Mouse (Mus musculus): ENCODE measurements at regions not wholly inside any gene's neighbourhood (a gene's known extent, or its start where the extent isn't known, plus 50 kb on each side); places are given as distances from the start of the nearest gene placed in this dataset.

DNA sequence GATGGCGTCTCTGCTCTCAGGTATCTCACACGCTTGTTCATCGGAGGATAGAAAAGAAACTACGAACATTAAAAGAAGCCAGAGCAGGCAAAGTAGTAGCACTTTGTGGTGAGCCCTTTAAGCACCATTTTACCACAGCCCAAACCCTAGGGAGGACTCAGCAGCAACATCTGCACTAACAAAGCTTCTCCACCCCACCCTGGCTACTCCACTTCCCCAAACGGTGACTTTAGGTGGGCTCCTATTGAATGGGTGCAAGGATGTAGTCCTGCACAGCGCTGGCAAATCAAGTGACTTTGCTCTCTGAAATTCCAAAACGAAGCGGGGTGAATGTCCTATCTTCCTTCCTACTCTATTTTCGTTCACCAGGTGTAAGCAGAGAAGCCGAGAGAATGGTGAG, 337.9 kb upstream of the Noct start:
- DNase-seq (ENCODE audit: extremely low spot score, low read depth, low spot score), result no peak

DNA sequence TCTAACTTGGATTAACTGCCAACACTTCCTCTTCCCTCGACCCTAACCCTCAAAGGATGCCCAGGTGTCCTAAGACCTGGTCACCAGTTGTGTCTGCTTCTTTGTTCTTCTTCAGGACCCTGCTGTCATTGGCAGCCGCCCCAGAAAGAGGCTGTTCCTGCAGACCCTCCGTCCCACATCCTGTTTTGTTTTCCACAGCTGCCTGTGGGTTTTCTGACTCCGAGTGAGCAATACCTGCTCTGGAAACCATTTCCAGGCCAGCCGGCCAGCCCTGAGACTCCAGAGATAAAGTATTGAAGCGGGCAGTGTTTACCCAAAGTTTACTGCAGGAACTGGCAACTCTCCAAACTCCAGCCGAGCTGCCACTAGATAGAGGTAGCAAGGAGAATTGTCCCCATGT, 337.2 kb upstream of the Noct start:
- no peak for DNase-seq (ENCODE audit: extremely low spot score, low read depth, low spot score)

- no peak for DNase-seq (ENCODE audit: extremely low spot score, low read depth, low spot score)
These were observed 335.6 kb upstream of the Noct start for GRCm38 (mm10) chr3:50888571-50889210.

DNA sequence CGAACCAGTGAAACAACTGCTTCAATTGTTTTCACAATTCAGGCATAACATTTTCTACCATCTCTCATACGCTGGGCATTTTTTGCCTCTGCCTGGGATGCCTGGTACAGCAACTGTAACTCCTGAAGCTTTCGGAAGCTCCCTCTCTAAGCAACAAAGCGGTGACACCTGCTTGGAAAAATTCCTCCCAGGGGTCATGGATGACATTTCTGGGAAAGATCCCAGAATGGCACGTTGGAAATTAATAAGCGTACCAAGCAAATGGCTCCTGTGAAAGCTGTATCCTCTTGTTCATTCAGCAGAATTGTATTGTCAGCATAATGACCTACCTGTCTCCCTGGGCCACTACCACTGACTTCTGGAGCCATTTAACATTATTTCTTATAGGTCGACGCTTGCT, 333.7 kb upstream of the Noct start:
- no peak for DNase-seq (ENCODE audit: extremely low spot score, low read depth, low spot score)

- no peak for DNase-seq (ENCODE audit: extremely low spot score, low read depth, low spot score)
These were observed 326.1 kb upstream of the Noct start for GRCm38 (mm10) chr3:50898179-50898578.

DNA sequence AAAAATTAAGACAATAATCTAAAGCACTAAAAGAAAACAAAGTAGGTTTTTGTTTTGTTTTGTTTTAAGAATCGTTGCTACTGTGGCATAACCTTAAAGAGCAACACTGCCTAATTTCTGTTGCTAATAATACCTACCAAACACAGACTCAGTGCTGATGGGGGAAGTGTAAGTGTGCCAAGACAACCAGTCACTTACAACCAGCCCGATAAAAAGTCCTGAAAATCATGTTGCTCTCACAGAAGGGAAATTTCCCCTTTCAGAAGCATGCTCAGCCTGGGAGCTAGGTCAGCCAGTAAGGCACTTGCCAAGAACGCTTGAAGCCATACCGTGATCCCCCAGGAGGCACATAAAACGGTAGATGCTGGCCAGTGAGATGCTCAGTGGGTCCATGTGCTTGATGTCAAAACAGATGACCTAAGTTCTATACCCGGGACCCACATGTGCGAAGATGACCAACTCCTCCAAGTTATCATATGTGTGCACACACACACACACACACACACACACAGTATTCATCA, 324.4 kb upstream of the Noct start:
- no peak for DNase-seq (ENCODE audit: extremely low spot score, low read depth, low spot score)

DNA sequence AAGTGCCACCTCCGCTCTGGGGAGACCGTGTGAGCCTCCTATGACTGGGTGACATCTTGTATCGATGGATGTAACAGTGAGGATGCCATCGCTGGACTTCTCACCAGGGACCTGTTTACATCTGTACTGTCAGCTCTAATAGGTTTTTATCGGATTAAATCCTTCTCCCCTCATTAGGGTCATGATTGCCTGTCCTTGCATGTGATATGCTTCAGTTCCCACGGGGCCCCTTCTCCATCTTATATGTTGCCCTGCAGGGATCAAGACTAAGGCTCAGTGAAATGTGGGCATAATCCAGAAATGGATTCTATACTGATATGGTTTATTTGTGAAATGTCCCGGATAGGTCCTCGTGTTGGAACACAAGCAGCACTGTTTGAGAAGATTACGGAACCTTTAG, 323.7 kb upstream of the Noct start:
- DNase-seq (ENCODE audit: extremely low spot score, low read depth, low spot score), result no peak

DNA sequence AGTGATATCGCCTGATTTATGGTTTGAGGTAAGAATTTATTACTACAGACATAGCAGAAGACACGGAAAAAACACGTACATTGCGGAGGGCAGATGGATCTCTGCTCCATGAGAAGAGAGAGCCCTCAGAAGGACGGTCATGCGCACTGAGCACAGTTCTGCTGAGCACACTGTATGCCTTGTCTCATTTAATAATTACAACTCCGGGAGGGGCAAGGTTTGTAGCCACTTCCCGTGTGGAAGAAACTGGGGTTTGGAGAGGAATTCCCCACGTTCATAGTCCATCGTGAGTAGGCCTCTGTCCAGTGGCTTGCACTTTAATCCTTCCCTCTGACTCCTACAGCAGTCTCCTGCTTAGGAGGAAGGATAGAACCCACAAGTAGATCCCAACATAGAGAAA, 322.9 kb upstream of the Noct start:
- no peak for DNase-seq (ENCODE audit: extremely low spot score, low read depth, low spot score)

- no peak for DNase-seq (ENCODE audit: extremely low spot score, low read depth, low spot score)
These were observed 321.3 kb upstream of the Noct start for GRCm38 (mm10) chr3:50902933-50903332.

- DNase-seq (ENCODE audit: extremely low spot score, low read depth, low spot score), result no peak
These were observed 319.5 kb upstream of the Noct start for GRCm38 (mm10) chr3:50904716-50905116.

DNA sequence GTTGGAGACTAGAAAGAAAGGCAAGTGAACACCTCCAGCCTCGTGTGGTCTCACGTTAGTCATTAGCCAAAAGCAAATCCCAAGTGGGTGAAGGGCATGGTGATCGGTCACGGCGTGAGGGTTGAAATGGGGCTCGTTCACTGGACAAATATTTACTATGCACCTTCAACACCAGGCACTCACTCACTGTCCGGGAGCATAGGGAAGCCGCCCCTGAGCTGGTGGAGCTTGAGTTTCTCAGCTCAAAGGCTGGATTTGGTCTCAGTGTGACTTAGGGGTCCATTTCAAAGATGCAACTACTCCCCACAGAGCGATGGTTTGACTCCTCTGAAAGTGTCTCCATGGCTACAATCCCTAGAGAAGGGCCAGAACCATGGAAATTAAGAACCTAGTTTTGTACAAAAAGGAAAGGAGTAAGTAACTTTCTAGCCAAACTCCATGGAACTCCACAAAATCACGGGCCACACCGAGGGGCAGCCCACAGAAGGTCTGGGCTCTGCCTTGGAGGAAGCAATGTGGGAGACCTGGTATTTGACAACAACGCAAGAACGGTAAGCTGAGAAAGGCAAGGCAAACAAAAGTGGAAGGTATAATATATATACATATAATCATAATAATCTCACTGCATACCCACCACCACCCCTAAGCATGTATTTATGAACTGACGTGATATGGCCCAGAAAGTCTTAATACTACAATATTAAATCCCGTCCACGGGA, 318.8 kb upstream of the Noct start:
- no peak for DNase-seq (ENCODE audit: extremely low spot score, low read depth, low spot score)

GRCm38 (mm10) chr3:50905993-50906831, 318.0 kb upstream of the Noct start:
- DNase-seq (ENCODE audit: extremely low spot score, low read depth, low spot score), result peak; percentile 76

DNA sequence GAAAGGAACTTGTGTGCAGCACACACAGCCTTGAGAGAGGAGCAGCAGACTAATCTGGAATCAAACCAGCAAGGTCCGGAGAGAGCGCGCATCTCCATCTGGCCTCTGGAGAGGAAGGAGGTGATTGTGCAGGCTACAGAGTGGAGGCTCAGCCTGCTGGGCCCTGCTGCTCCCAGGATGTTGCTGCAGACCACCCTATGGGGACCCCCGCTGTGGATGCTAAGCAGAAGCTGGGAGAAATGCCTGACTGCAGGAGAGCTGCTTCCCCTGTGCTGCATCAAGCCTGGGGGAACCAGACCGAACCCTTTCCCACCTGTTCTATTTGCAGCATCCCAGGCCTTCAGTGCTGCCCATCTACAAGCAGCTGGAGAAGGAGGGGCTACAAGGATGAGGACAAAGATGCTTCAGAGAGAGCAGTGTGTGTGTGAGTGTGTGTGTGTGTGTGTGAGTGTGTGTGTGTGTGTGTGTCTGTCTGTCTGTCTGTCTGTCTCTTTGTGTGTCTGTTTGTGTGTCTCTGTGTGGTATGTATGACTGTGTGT, 311.2 kb upstream of the Noct start:
- DNase-seq (ENCODE audit: extremely low spot score, low read depth, low spot score), result no peak

DNA sequence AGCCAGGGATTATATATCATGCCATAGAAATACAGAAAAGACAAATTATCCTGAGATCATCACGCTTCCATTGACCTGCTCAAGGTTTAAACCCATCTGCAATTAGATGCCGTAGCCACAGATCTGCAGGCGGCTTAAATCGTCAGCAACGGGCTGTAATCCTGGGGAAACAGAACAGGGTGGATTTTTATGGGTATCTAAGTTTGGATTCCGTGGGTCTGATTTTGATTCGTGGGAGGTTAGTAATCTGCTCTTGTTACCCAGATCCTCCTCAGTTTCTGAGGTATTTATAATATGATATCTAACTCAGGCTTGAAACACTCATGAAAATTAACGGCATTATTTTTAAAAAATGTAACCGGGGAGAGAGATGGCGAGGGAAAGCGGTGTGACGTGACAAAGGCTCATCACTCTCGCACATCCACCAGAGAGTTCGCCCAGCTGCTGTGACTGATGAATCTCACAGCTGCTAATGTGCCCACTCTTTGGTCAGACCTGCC, 309.3 kb upstream of the Noct start:
- no peak for DNase-seq (ENCODE audit: extremely low spot score, low read depth, low spot score)

- DNase-seq (ENCODE audit: extremely low spot score, low read depth, low spot score), result no peak
These were observed 307.9 kb upstream of the Noct start for GRCm38 (mm10) chr3:50916305-50916854.

DNA sequence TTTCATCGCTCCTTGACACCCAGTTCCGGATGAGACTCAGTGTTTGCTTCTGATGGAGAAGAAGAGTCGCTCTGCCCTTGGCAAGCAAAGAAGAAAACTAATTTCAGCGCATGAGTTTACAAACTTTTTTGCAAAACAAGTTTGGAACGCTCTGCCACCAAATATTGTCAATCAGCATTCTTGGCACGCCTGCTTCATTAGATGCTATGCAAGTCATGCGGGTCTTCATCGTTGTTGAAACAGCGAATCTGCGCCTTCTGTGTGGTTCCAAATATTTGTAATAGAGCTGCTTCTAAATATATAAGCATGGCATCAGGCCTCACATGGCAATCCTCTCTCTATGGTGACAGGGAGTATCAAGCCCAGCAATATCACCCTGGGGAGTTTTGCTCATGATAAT, 301.9 kb upstream of the Noct start:
- DNase-seq (ENCODE audit: extremely low spot score, low read depth, low spot score), result no peak

GRCm38 (mm10) chr3:50922832-50923231, 301.4 kb upstream of the Noct start:
- no peak for DNase-seq (ENCODE audit: extremely low spot score, low read depth, low spot score)

GRCm38 (mm10) chr3:50923327-50923726, 300.9 kb upstream of the Noct start:
- no peak for DNase-seq (ENCODE audit: extremely low spot score, low read depth, low spot score)

DNA sequence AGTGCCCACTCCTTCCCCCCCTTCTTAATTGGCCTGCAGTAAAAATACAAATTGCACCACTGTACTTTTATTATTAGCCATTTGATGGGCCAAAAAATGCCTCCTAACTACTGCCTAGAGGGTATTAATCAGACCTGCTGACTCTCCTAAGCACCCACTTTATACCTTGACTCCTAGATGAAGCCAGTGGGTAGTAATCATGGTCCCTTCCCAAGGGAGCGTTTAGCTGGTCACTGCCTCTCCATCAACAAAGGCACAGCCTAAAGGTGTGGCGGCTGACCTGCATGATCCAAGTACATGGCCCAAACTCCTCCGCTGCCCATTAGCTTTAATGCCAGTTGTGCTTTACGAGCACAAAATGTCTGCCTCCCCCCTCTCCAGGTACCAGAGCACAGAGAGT, 296.9 kb upstream of the Noct start:
- no peak for DNase-seq (ENCODE audit: extremely low spot score, low read depth, low spot score)

DNA sequence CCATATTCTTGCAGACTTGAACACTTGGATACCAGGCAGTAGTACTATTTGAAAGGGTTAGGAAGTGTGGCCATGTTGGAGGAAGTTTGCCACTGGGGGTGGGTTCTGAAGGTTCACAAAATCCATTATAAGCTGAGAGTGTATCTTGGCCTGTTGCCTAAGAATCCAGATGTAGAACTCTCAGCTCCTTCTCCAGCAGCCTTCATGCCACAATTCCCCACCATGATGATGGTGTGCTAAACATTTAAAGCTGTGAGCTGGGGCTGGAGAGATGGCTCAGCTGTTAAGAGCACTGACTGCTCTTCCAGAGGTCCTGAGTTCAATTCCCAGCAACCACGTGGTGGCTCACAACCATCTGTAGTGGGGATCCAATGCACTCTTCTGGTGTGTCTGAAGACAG, 295.2 kb upstream of the Noct start:
- DNase-seq (ENCODE audit: extremely low spot score, low read depth, low spot score), result no peak

Measured in hindlimb bud, embryonic 11.5 days (tissue).